Mouse (Mus musculus) megakaryocyte-erythroid progenitor cell, adult 5 weeks (primary cell): ENCODE data around the gene Zfp472. TPM values are rescaled to one million over a fixed set of nuclear protein-coding genes. Genes with fewer than 3 reads are reported as not detected.

Experiments
- polyA plus RNA-seq: library from polyadenylated mRNA; stranded (reverse); fragments of >175 nt; gene quantifications from 2 replicates; pipeline ENCODE4 v1.2.3, GENCODE M21; 2012

Zfp472 gene
- polyA plus RNA-seq, result 0.79 and 1.0 TPM in 2 replicates

DNA sequence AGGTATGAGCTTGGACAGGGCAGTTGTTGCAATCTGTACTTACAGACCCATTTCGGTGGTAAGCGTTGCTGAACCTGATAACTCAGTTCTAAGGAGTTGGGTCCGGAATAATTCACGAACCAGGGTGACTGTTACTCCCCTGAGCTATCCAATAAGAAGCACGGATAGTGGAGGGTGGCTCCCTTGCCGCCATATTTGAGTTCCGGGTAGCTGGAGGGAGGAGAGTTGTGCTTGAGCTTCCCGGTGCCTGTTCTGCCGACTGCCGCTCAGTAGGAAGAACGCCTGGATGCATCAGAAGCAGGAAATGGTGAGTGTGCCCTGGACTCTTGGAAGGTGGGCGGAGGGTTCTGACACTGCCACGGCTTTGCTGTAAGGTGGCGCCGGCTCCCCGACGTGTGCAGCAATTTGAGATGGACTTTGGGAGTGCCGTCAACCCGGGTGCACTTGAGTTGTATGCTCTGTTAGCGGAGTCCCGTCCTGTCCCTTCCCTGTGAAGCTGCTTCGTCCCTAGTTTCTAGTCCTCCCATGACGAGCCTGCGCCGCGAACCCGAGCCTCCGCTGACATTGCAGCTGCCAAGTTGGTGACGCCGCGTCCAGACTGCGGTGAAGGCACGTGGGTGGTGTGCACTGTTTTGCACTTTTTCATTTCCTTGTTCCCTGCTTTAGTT, at the start of gene Zfp472:
TSS of gene Zfp472 (plus strand) at position 192 of the 668 bp plus-strand sequence.

DNA sequence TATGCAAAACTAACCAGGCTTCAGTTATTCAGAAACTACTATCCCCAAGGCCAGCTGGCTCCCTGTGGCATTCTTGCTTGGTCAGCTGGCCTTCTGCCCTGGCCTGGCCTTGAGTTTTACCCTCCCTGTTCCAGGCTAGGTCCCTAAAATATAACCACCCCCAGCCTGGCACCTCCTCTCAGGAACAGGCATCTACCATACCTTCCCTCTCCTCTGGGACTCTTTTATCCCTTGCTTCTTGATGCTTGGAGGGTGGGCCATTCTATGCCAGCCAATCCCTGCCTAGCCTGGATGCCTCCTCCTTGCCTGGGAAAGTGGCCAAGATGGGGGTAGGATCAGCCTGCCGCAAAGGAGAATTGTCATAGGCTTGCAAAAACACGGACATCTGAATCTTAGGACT, 48.5 kb upstream of the Zfp472 start, which contains the start of gene Cyp4f14:
TSS of gene Cyp4f14 (minus strand) at position 212 of the 400 bp plus-strand sequence.

DNA sequence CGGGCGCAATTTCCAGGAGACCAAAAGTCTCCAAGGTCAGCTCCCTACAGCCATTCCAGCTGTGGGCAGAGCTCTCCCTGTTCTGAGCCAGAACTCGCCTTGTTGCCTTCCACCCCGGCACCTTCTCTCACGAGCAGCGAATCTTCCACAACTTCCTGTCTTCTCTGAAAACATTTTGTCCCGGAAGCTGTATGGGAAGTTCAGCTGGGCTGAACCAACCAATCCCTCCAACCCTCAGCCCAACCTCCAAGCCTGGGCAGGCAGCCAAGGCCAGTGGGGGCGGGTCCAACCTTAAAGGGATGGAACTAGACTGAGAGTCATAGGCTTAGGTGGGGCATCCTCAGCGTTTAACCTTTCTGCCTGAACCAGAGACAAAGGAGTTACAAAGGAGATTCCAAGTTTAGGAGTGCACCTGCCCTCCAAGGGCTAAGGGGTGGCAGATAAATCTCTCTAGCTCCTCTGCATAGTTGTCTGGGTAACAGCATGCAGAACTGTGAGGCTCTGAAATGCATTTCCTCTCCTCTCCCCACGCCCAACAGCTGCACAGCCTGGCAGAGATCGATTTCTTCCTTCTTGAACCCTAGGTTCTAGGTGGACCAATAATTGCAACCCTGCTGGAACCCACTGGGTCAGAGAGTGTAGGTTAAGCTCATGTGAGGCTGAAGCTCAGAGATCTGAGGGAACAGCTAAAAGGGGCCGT, 18.2 kb upstream of the Zfp472 start, which contains the start of gene Cyp4f13:
TSS of gene Cyp4f13 (minus strand) at position 188 of the 700 bp plus-strand sequence.

DNA sequence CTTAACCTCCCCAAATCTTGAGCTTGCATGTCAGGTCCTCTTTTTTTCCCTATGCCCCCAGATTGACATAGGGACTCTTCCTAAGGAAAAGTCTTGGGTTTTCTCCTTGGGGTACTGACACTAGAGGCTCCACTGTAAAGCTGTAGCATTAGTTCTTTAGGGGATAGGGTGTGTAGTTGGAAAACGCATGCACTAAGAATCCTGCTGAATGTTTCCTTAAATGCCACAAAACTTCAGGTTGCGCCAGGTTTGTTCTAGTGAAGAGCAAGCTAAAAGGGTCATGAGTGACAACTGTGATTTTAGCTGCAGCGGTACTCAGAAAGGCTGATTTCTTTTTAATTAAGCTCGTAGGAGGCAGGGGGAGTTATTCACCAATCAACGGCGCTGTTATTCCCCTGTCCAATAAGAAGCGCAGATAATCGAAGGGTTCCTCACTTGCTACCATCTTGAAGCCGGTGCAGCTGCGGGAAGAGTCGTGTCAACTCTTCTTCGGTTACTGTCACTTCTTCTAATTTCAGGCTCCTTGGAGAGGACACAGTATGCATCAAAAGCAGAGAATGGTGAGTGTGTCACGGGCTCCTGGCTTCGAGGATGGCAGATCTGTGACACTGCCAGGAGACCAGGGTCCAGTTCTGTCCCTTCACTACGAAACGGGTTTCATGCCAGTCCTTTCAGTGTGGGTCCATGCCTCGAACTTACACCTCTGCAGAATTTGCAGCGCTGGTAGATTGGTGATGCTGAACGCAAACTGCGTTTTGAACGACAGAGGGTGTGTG, 27.3 kb downstream of the Zfp472 start, which contains the start of gene Zfp952:
TSS of gene Zfp952 (plus strand) at position 431 of the 776 bp plus-strand sequence.

Other genes starting within 250 kb of the Zfp472 start
- gene Zfp871, start 177.5 kb upstream of the Zfp472 start, polyA plus RNA-seq, result 0.65 and 1.6 TPM in 2 replicates
- not detected in 2 replicates for gene Zfp811, start 155.9 kb upstream of the Zfp472 start, polyA plus RNA-seq
- gene Zfp799, start 135.6 kb upstream of the Zfp472 start, polyA plus RNA-seq, result 0.16 and 0.35 TPM in 2 replicates
- gene Zfp870, start 74.2 kb upstream of the Zfp472 start, polyA plus RNA-seq, result 0.14 and 0.45 TPM in 2 replicates
- gene Cyp4f14, start 48.5 kb upstream of the Zfp472 start, polyA plus RNA-seq, result not detected in 2 replicates
- gene Cyp4f13, start 18.4 kb upstream of the Zfp472 start, polyA plus RNA-seq, result 13.3 and 22.3 TPM in 2 replicates
- 0.13 and 0.27 TPM in 2 replicates for gene Zfp952, start 27.3 kb downstream of the Zfp472 start, polyA plus RNA-seq
- 0.05 and 0.14 TPM in 2 replicates for gene Zfp763, start 67.6 kb downstream of the Zfp472 start, polyA plus RNA-seq
- 0.01 TPM in 1 of 2 replicates, not detected in the other for gene 4921501E09Rik, start 102.2 kb downstream of the Zfp472 start, polyA plus RNA-seq
- 0.02 TPM in 1 of 2 replicates, not detected in the other for gene Zfp563, start 123.5 kb downstream of the Zfp472 start, polyA plus RNA-seq
- not detected in 2 replicates for gene Morc2b, start 173.9 kb downstream of the Zfp472 start, polyA plus RNA-seq
- not detected in 2 replicates for gene Olfr55, start 202.6 kb downstream of the Zfp472 start, polyA plus RNA-seq
- gene Olfr239, start 225.5 kb downstream of the Zfp472 start, polyA plus RNA-seq, result not detected in 2 replicates